Mouse (Mus musculus): ENCODE results near the gene Cptp. TPM values are rescaled to one million over a fixed set of nuclear protein-coding genes. Genes with fewer than 3 reads are reported as not detected.

Gene Cptp
- polyA plus RNA-seq, 1 experiment = 69.1 TPM

- Histone ChIP-seq H3K4me3 (ENCODE audit: low read depth, low read length) (no peak overlapping the region), H3K27me3 (ENCODE audit: control insufficient read depth, insufficient read depth, low read length) (no peaks in the 10 kb centered on the region), H3K36me3 (ENCODE audit: control insufficient read depth, insufficient read depth, low read length) (peaks cover 30% of the 10 kb centered on the region), H3K4me1 (ENCODE audit: control insufficient read depth, insufficient read depth, insufficient read length, low read length) (peaks cover 27% of the 10 kb centered on the region), H3K27ac (ENCODE audit: insufficient read depth, low read depth, low read length) (no peak overlapping the region)
- TF ChIP-seq CTCF (IDR thresholded peaks at IDR 0.05; ENCODE audit: extremely low read depth, insufficient read length, insufficient replicate concordance, low read depth, low read length) (no peak), POLR2A (IDR thresholded peaks at IDR 0.05; ENCODE audit: low read depth, low read length) (no peak)
- WGBS = 45% methylated on average over 2 of the region's 2 CpGs
These were observed 17.3 kb downstream of the Cptp start for GRCm38 (mm10) chr4:155851951-155852411.

- no peak overlapping the region for H3K4me3 ChIP-seq (ENCODE audit: low read depth, low read length)
- peaks cover 27% of the 10 kb centered on the region for H3K4me1 ChIP-seq (ENCODE audit: control insufficient read depth, insufficient read depth, insufficient read length, low read length)
- peaks cover 26% of the 10 kb centered on the region for H3K36me3 ChIP-seq (ENCODE audit: control insufficient read depth, insufficient read depth, low read length)
- whole genome bisulfite sequencing = 72% methylated on average over 3 of the region's 3 CpGs
- H3K27ac ChIP-seq (ENCODE audit: insufficient read depth, low read depth, low read length) = no peak overlapping the region
- no peaks in the 10 kb centered on the region for H3K27me3 ChIP-seq (ENCODE audit: control insufficient read depth, insufficient read depth, low read length)
- TF ChIP-seq CTCF (IDR thresholded peaks at IDR 0.05; ENCODE audit: extremely low read depth, insufficient read length, insufficient replicate concordance, low read depth, low read length) = no peak
- no peak for TF ChIP-seq POLR2A (IDR thresholded peaks at IDR 0.05; ENCODE audit: low read depth, low read length)
These were observed 17.9 kb downstream of the Cptp start for GRCm38 (mm10) chr4:155851368-155851767.

GRCm38 (mm10) chr4:155849792-155850451 is 19.3 kb downstream of the Cptp start:
- TF ChIP-seq POLR2A (IDR thresholded peaks at IDR 0.05; ENCODE audit: low read depth, low read length) = no peak
- no peak for TF ChIP-seq CTCF (IDR thresholded peaks at IDR 0.05; ENCODE audit: extremely low read depth, insufficient read length, insufficient replicate concordance, low read depth, low read length)
- Histone ChIP-seq H3K36me3 (ENCODE audit: control insufficient read depth, insufficient read depth, low read length) (peaks cover 11% of the 10 kb centered on the region), H3K27me3 (ENCODE audit: control insufficient read depth, insufficient read depth, low read length) (no peaks in the 10 kb centered on the region), H3K27ac (ENCODE audit: insufficient read depth, low read depth, low read length) (peak overlapping the region; percentile 24), H3K4me3 (ENCODE audit: low read depth, low read length) (no peak overlapping the region), H3K4me1 (ENCODE audit: control insufficient read depth, insufficient read depth, insufficient read length, low read length) (peaks cover 27% of the 10 kb centered on the region)
- 30% methylated on average over 3 of the region's 3 CpGs for WGBS

GRCm38 (mm10) chr4:155849391-155849790 is 19.8 kb downstream of the Cptp start:
- Histone ChIP-seq H3K36me3 (ENCODE audit: control insufficient read depth, insufficient read depth, low read length) (peaks cover 6% of the 10 kb centered on the region; the same call in 1 of the 2 replicates), H3K27me3 (ENCODE audit: control insufficient read depth, insufficient read depth, low read length) (no peaks in the 10 kb centered on the region), H3K4me3 (ENCODE audit: low read depth, low read length) (no peak overlapping the region), H3K4me1 (ENCODE audit: control insufficient read depth, insufficient read depth, insufficient read length, low read length) (peaks cover 27% of the 10 kb centered on the region), H3K27ac (ENCODE audit: insufficient read depth, low read depth, low read length) (peak overlapping the region; percentile 24)
- 54% methylated on average over 2 of the region's 2 CpGs for WGBS
- no peak for TF ChIP-seq POLR2A (IDR thresholded peaks at IDR 0.05; ENCODE audit: low read depth, low read length)
- TF ChIP-seq CTCF (IDR thresholded peaks at IDR 0.05; ENCODE audit: extremely low read depth, insufficient read length, insufficient replicate concordance, low read depth, low read length) = no peak

- WGBS = 44% methylated on average over 7 of the region's 7 CpGs
- 0 out of 2 replicates have a peak, but pooled peaks cover 2% of the 10 kb centered on the region for H3K36me3 ChIP-seq (ENCODE audit: control insufficient read depth, insufficient read depth, low read length)
- peaks cover 27% of the 10 kb centered on the region for H3K4me1 ChIP-seq (ENCODE audit: control insufficient read depth, insufficient read depth, insufficient read length, low read length)
- peak overlapping the region; percentile 91 for H3K4me3 ChIP-seq (ENCODE audit: low read depth, low read length)
- no peak for TF ChIP-seq CTCF (IDR thresholded peaks at IDR 0.05; ENCODE audit: extremely low read depth, insufficient read length, insufficient replicate concordance, low read depth, low read length)
- TF ChIP-seq POLR2A (IDR thresholded peaks at IDR 0.05; ENCODE audit: low read depth, low read length) = no peak
- H3K27ac ChIP-seq (ENCODE audit: insufficient read depth, low read depth, low read length) = peak overlapping the region; percentile 64
- no peaks in the 10 kb centered on the region for H3K27me3 ChIP-seq (ENCODE audit: control insufficient read depth, insufficient read depth, low read length)
These were observed 20.7 kb downstream of the Cptp start for GRCm38 (mm10) chr4:155848434-155849095.

- peak overlapping the region; percentile 91 for H3K4me3 ChIP-seq (ENCODE audit: low read depth, low read length)
- TF ChIP-seq CTCF (IDR thresholded peaks at IDR 0.05; ENCODE audit: extremely low read depth, insufficient read length, insufficient replicate concordance, low read depth, low read length) = no peak
- TF ChIP-seq POLR2A (IDR thresholded peaks at IDR 0.05; ENCODE audit: low read depth, low read length) = no peak
- H3K27ac ChIP-seq (ENCODE audit: insufficient read depth, low read depth, low read length) = peak overlapping the region; percentile 64
- H3K27me3 ChIP-seq (ENCODE audit: control insufficient read depth, insufficient read depth, low read length) = no peaks in the 10 kb centered on the region
- 1% methylated on average over 68 of the region's 69 CpGs for WGBS
- H3K4me1 ChIP-seq (ENCODE audit: control insufficient read depth, insufficient read depth, insufficient read length, low read length) = peaks cover 27% of the 10 kb centered on the region
- no peaks in the 10 kb centered on the region for H3K36me3 ChIP-seq (ENCODE audit: control insufficient read depth, insufficient read depth, low read length)
These were observed 21.5 kb downstream of the Cptp start for GRCm38 (mm10) chr4:155847591-155848352.

All from small intestine, adult 2 months (tissue).